Mouse (Mus musculus): Measurements from ENCODE around the gene Cadm2. TPM values are rescaled to one million over a fixed set of nuclear protein-coding genes. Genes with fewer than 3 reads are reported as not detected.

The Cadm2 gene
- 0.02 and 0.42 TPM in 2 replicates for polyA plus RNA-seq (2012; rRNA removed)

DNA sequence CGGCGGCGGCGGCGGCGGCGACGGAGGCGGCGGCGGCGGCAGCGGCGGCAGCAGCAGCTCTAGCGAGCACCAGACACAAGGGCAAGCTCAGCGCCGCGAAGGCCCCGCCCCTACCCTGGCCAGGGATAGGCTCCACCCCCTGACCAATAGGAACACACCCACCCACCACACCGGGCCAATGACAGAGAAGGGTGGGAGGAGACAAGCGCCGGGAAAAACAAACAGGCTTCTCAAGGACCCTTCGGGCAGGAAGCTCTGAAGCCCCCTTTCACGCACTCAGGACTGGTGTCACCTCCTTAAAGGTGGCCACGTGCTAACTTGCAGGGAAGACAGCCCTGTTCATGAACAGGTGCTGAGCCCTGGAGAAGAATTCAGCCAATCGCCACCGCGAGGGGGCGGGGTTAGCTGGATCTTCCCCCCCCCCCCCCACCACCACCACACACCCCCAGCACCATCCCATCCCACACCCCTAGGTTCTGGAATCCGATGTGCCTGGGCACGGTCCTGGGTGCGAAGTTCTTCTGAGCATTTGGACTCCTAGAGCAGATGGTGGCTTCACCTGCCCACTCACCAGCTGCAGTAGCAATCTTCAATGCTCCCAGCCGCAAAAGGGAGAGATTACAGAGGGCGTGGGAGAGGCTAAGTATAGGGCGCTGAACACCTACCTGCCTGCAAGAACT lies at the start of gene Cadm2:
Gene Cadm2 (minus strand): TSS at position 83 of the 680 bp plus-strand sequence.

